Mouse (Mus musculus): ENCODE data around the gene 4933427I04Rik. TPM values are rescaled to one million over a fixed set of nuclear protein-coding genes. Genes with fewer than 3 reads are reported as not detected.

The 4933427I04Rik gene
- not detected in 2 replicates for polyA plus RNA-seq (2012; ENCODE audit: low replicate concordance)

DNA sequence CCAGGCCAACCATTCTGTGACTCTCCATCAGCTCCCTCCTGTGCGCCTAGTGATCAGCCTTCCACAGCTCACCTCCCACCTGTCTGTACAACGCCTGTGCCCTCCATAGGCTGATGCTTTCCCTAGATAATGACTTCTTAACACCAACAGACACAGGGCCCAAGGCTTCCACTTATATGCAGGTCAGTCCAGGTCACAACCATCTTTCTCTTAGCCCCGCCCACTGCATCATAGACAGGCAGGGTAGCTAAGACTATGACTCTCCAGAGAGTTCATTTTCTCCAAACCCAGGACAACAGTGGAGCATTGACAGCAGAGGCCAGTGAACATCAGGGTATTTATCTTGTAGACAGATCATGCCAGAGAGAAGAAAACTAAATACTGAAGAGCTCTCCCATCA, at the start of gene 4933427I04Rik:
Gene 4933427I04Rik (plus strand): TSS at position 301 of the 400 bp plus-strand sequence.

DNA sequence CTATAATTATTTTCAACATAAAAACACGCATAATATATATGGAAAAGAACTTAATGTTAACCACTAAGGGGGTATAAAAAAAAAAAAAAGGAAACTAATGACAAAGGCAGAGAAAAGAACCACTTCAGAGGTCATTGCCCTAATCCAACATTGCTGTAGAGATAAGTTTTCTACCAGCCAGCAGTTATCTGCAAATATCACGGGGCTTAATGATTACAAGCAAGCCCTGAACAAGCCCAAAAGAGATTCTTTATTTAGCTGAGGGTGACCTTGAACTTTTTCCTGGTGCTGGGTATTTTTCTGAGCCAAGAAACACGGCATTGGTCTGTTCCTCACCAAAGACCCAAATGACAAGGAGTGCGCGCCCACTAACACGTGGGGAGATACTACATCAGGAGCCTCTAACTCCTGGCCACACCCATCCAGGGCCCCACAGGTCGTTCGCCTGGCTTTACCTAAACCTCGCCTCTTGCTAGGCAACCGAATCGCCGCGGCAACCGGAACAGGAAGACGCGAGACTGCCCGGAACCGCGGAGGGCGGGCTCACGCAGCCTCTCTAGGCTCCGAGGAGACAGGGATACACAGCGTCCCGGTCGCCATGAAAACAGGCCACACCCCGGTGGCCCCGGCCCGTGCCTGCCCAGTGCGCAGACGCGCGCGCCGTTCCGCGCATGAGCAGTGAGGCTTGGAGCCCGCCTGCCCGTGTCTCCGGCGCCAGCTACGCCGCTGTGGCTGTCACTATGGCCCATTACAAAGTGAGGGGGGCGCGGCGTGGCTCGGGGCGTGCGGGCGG, 45.0 kb downstream of the 4933427I04Rik start, which contains the start of gene Mycbp:
Gene Mycbp (plus strand): TSS at position 500 of the 793 bp plus-strand sequence.

Other genes with a start within 250 kb of the 4933427I04Rik start
- gene Macf1, start 175.3 kb upstream of the 4933427I04Rik start, polyA plus RNA-seq (2012; ENCODE audit: low replicate concordance), result 49.9 and 61.0 TPM in 2 replicates
- 18.3 and 29.6 TPM in 2 replicates for gene Ndufs5, start 141.5 kb upstream of the 4933427I04Rik start, polyA plus RNA-seq (2012; ENCODE audit: low replicate concordance)
- gene Akirin1, start 109.3 kb upstream of the 4933427I04Rik start, polyA plus RNA-seq (2012; ENCODE audit: low replicate concordance), result 320 and 470 TPM in 2 replicates
- gene Rhbdl2, start 71.8 kb upstream of the 4933427I04Rik start, polyA plus RNA-seq (2012; ENCODE audit: low replicate concordance), result not detected in 2 replicates
- gene Mycbp, start 45.2 kb downstream of the 4933427I04Rik start, polyA plus RNA-seq (2012; ENCODE audit: low replicate concordance), result 5.0 and 24.6 TPM in 2 replicates
- gene Rragc, start 57.8 kb downstream of the 4933427I04Rik start, polyA plus RNA-seq (2012; ENCODE audit: low replicate concordance), result 14.0 and 17.4 TPM in 2 replicates
- 0.42 TPM in 1 of 2 replicates, not detected in the other for gene 4930535I16Rik, start 58.3 kb downstream of the 4933427I04Rik start, polyA plus RNA-seq (2012; ENCODE audit: low replicate concordance)

Data from leukemia stem cell, adult 10-12 weeks (primary cell).